Mouse (Mus musculus): ENCODE results near the gene Gm17267. TPM values are rescaled to one million over a fixed set of nuclear protein-coding genes. Genes with fewer than 3 reads are reported as not detected.
"Not testable (repeated sequence)": the region's sequence is repeated elsewhere in the genome, so short reads cannot be mapped to it uniquely, and the experiment has no call there.

Gm17267 gene
- polyA plus RNA-seq (2014; fragmentation: Nextera tagmentation; extraction: Ambion mirVana): not detected in 2 replicates

- not testable (repeated sequence) for H3K4me3 ChIP-seq (ENCODE audit: low read depth, low read length)
Observed at GRCm38 (mm10) chrX:126017257-126017656, at the start of gene Gm17267. Gene Gm17267, plus strand, starts transcription at chrX:126017557.

More at GRCm38 (mm10) chrX:126017257-126017656, at the start of gene Gm17267:
- not testable (repeated sequence) for ATAC-seq (ENCODE audit: insufficient number of reproducible peaks, insufficient read depth, low FRiP score, low read depth); H3K27ac ChIP-seq (ENCODE audit: low read length); H3K36me3 ChIP-seq (ENCODE audit: control insufficient read depth, insufficient read depth, low read length); H3K9ac ChIP-seq (replicated peaks; ENCODE audit: low read depth, low read length); H3K27me3 ChIP-seq (ENCODE audit: control insufficient read depth, insufficient read depth, low read length); H3K4me2 ChIP-seq (replicated peaks; ENCODE audit: low read depth, low read length); H3K9me3 ChIP-seq (ENCODE audit: control insufficient read depth, low read depth, low read length); H3K4me1 ChIP-seq (ENCODE audit: control insufficient read depth, insufficient read depth, low read length)
- no CpG with 5 or more reads among the region's 4 CpGs for WGBS
